Mouse (Mus musculus) E14TG2a.4 (cell line): ENCODE results near the gene Tnfaip2.

Source experiments
- CTCF ChIP-seq: conservative IDR thresholded peaks from 2 replicates; pipeline ENCODE4 v1.5.1; 2014; ENCODE audit warnings: low read length
- NANOG ChIP-seq: IDR thresholded peaks from 2 replicates; pipeline ENCODE4 v1.6.1; 2014; ENCODE audit warnings: borderline replicate concordance, low read length, mixed read lengths
- POU5F1 ChIP-seq: IDR thresholded peaks from 2 replicates; pipeline ENCODE4 v1.6.1; 2014; ENCODE audit warnings: low read length, borderline replicate concordance

- no peak for TF ChIP-seq CTCF
- no peak for TF ChIP-seq POU5F1
- peak; percentile 43; the same call in 1 of the 2 replicates for TF ChIP-seq NANOG
These were observed 9.4 kb upstream of the Tnfaip2 start for GRCm38 (mm10) chr12:111432751-111433331.
